Mouse (Mus musculus) adrenal gland, adult 2 months (tissue): Measurements from ENCODE around the gene Fam72a. TPM values are rescaled to one million over a fixed set of nuclear protein-coding genes. Genes with fewer than 3 reads are reported as not detected.
A peak's percentile ranks its signal among the peaks of the same experiment; 100 is the strongest.

ENCODE experiments used
- DNase-seq: peaks from one replicate; pipeline ENCODE4 v3.0.0; 2021
- microRNA-seq, 2 experiments: library from miRNA; unstranded; fragments of <30 nt; microRNA quantifications; one replicate each; pipeline ENCODE4 v1.2.0; 2021
- polyA plus RNA-seq: library from polyadenylated mRNA; depleted of rRNA; stranded (reverse); fragments of >200 nt; gene quantifications from 2 replicates; pipeline ENCODE4 v1.2.3, GENCODE M21; 2012; rRNA removed
- total RNA-seq, 2 experiments: library from RNA; stranded (reverse); gene quantifications; 2 replicates each; pipeline ENCODE4 v1.2.3; 2021

The Fam72a gene
- total and polyA plus RNA-seq, 3 experiments: 0.07 to 0.92 (median 0.79) TPM

- no peak for DNase-seq
These were observed 51.4 kb downstream of the Fam72a start for GRCm38 (mm10) chr1:131578943-131579680.

- no peak for DNase-seq
These were observed 52.7 kb downstream of the Fam72a start for GRCm38 (mm10) chr1:131580389-131580788.

DNA sequence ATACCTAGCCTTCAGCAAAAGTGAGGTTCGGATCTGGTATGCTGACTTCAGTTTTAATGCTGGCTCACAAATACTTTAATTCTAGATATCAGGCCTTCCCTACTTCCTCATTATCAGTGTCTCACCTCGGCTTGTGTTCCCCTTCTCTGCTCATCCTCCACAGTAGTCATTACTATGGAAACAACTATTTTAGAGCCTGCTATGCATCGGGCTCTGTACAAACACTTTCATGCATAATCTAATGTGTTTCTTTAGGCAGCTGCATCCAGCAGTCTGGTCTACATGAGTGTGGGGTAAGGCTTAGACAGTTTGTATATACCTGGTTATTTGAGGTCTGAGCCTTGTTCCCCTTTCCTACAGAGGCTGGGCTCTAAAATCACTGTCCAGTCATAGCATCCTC lies 55.9 kb downstream of the Fam72a start:
- no peak for DNase-seq

DNA sequence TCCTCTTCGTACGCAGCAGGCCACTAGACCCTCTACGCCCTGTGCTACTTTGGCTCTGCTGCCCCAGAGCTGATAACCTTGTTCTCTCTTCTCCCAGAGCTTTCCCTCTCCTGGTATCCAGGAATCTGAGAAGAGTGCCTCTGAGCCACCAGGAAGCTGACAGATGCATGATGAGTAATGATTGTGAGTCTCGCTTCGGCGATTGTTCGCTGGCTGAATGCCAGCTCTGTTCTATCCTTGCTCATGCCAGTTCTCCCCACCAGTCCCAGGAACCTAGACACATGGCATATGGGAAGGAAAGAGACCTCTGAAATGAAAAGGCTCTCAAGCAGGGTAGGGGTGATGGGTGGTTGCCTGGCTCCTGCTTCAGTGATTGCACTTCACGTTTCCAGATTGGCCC lies 59.1 kb downstream of the Fam72a start:
- peak; percentile 62 for DNase-seq

Small RNA genes within 50 kb of the gene (microRNA-seq; reads per million reads assigned to microRNA genes)
- 0 reads per million in 2 experiments for gene Gm24273

Other genes starting within 250 kb of the Fam72a start
- gene Ikbke, start 248.3 kb upstream of the Fam72a start, total RNA-seq: 10 to 100 TPM; 10.7 to 14.1 TPM
- gene Ikbke, start 248.3 kb upstream of the Fam72a start, polyA plus RNA-seq: 11.1 and 15.2 TPM in 2 replicates
- gene Srgap2, start 551 bp upstream of the Fam72a start, total RNA-seq: 10 to 100 TPM; 21.8 to 22.2 TPM
- 13.9 and 15.2 TPM in 2 replicates for gene Srgap2, start 551 bp upstream of the Fam72a start, polyA plus RNA-seq
- not detected for gene Avpr1b, start 71.3 kb downstream of the Fam72a start, total RNA-seq
- gene Avpr1b, start 71.3 kb downstream of the Fam72a start, polyA plus RNA-seq: not detected in 2 replicates
- gene Ctse, start 110.4 kb downstream of the Fam72a start, total RNA-seq: under 1 TPM; 0.48 to 0.63 TPM
- gene Ctse, start 110.4 kb downstream of the Fam72a start, polyA plus RNA-seq: 0.28 and 0.55 TPM in 2 replicates
- 10 to 100 TPM in 1 of 2 experiments, 1 to 10 TPM in 1; 3.7 to 13.4 TPM for gene Rab7b, start 160.8 kb downstream of the Fam72a start, total RNA-seq
- gene Rab7b, start 160.8 kb downstream of the Fam72a start, polyA plus RNA-seq: 2.8 and 2.9 TPM in 2 replicates
- under 1 TPM in 1 of 2 experiments, not detected in 1; 0.12 TPM for gene Slc26a9, start 216.1 kb downstream of the Fam72a start, total RNA-seq
- gene Slc26a9, start 216.1 kb downstream of the Fam72a start, polyA plus RNA-seq: 0.15 and 0.18 TPM in 2 replicates